Mouse (Mus musculus) megakaryocyte, adult 5-6 weeks (primary cell): ENCODE data around the gene Gipc3. TPM values are rescaled to one million over a fixed set of nuclear protein-coding genes. Genes with fewer than 3 reads are reported as not detected.

Experiments used
- ATAC-seq: 2 replicates; pipeline ENCODE4 v1.8.0; 2016; ENCODE audit warnings: mild to moderate bottlenecking, inconsistent platforms; ENCODE audit not compliant: poor library complexity, severe bottlenecking
- total RNA-seq, 2 experiments: library from RNA; stranded (forward) in 1 of 2; stranded (reverse) in 1 of 2; fragments of 153-499, 151-499 nt in 1 of 2; fragments of 221-1000, 200-1000 nt in 1 of 2; gene quantifications; 2 replicates each; pipeline versions ENCODE4 v1.2.3 to v1.2.4; 2015 to 2017

Gipc3 gene
- total RNA-seq, 2 experiments from 2014 or later = not detected

DNA sequence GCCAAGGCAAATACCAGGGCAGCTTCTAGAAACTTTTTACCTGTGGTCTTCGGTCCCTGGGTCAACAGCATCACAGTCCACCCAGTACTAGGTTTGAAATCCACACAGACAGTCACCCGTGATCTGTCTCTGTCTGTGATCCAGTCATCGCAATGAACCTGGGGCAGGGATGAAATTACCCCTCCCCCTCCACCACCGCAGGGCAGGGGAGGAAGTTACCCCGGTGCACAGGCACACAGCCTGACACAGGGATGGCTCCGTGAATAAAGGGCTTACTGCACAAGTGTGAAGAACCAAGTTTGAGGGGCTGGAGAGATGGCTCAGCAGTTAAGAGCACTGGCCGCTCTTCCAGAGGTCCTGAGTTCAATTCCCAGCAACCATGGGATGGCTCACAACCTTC is 39.3 kb downstream of the Gipc3 start:
- peak; percentile 54 for ATAC-seq

DNA sequence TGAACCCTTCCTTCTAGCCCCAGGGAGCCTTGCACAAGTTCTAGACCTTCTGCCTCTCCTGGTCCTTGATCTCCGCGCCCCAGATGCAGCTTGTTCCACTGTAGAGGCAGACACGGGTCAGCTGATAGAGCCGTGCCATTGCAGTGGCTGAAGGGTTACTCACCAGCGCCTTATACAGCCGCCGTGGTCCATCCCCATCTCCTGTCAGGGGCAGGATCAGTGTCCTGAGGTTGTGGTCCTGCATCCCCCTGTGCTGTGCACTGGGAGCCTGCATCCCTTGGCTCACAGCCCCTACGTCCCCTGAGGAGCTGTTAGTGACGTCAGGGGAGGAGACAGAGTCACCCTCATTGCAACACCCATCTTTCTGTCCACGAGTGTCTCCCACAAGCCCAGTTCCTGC is 39.8 kb downstream of the Gipc3 start:
- ATAC-seq = peak; percentile 50

DNA sequence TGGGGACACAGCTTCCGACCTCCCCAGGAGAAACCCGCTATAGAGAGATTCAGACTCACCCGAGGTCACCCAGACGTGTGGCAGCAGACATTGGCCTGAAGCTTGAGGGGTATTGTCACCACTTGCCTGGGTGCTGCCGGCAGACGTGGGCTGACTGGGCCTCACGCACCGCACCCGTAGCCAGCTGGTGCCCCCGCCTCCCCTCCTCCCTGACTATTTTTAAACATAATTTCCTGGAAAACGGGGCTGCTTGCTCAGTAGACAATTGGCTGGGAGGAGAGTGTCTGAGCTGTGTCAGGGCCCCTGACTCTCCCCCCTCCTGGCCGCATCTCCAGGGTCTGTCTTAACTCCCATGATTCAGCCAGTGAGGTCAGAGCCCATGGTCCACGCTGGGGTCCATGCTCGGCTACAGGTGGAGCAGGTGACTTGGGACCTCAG is 40.3 kb downstream of the Gipc3 start:
- no peak for ATAC-seq

DNA sequence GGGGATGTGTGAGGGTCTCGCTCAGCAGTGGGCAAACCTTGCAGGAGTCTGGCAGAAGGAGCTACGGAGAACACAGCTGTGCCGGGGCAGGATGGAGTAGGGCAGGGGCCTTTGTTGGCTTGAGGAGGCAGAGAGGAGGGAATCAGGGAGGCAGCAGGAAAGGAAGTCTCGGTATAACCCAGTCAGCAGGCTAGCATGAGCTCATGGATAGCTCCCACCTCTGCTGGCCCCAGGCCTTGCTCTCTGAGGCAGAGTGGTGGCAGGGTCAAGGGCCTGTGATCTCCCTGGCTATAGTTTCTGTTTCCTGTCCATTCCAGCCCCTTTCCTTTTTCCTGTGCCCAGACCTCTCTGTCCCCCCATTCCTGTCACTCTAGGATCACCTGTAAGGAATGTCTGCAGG is 40.8 kb downstream of the Gipc3 start:
- ATAC-seq = no peak

DNA sequence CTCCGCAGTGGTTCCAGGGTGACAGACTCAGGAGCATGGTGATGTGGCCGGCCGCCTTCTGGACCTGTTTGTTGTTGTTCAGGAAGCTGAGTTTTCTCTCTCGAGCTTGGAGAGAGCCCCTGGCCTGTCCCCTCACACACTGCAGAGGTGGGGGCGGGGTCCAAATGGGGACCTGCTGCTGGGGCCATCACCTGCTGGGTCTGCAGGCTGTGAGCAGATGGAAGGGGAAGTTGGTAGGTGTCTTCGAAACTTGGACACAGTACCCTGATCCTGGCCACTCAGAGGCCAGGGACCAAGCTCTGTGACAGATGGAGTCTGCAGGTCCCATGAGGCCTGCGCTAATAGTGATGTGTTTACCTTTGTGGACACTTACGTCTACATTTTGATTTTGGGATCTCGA is 41.7 kb downstream of the Gipc3 start:
- no peak for ATAC-seq

DNA sequence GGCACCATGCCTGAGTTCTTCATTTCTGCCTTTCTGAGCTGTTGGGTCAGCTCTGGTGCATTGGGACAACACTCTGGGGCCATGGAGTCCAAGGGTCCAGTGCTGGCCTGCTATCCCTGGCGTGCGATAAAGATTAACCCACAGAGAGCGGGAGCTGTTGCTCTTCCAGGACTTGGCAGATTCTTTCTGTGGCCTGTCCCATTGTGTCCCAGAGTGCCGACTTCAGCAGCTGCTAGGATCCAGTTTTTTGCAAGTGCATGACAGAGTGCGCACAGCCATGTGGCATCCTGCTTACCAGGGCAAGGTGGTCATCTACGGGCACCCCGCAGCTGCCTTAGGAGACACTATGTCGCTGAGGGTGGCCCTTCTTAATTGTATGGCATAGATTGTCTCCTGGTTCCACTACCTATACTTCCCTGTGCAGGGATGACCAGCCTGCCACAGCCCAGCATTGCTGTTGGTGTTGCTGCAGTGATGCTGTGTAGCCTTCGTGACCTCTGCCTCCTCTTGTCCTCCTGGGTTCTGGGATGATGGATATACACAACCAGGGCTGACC is 42.6 kb downstream of the Gipc3 start:
- no peak for ATAC-seq

DNA sequence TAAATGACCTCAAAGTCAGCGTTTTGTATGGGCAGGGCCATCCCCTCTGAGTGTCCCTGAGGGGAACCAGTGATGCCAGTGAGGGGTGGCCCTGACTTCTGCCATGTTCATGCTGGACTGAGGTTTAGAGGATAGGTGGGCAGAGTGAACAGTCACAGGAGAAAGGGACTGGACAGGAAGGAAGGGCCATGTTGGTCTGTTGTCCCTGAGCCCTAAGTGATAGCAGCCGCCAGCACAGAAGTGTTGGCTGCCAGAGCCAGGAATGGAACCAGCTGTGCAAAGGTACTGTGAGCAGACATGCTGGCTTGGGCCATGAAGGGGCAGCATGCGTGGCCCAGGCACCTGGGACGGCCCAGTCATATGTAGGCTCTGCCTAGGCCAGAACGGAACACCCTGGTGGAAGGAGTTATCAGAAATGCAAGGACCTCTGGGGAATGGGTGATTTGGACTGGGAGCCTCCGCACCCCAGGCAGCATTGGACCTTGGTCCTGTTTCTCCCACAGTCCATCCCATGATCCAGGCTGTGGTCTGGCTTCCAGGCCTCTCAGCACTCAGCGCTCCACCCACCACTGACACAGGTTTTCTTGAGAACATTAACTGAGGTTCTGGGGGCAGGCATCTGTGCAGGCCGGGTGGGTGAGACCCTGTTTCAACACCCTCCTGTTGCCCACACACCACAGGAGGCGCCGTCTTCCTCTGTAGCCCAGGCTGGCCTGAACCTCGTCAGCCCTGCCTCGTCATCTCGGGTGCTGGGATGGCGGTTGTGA is 43.3 kb downstream of the Gipc3 start:
- no peak for ATAC-seq

DNA sequence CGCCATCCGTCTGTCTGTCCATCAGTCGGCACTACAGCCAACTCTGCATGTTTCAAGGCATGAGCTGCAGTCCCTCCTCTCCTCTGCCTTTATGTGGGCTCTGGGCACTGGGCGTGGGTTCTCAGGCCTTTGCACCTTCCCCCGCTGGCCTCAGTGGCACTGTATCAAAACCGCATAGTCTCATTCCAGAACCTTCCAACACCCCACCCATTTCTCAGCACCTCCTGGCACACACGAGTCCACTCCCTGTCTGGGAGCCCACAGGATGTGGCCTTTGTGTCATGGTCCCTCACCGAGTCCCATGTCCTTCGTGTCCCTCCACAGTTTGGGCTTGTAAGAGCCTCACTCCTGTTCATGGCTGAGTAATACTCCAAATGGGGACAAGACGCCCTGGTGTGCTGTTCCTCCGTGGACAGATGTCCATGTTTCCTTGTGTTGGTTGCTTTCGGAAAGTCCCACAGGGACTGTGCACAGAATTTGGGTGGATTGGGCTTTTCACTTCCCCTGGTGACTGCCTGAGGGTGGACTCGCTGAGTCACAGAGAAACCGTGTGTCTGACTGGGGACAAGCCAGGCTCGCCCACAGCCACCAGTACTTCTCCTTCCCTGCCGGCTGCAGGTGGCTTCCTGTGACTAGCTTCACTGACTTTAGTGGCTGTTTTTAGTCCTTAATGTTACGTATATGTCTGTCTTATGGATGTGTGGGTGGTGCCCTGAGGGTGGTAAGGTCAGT is 44.5 kb downstream of the Gipc3 start:
- ATAC-seq = peak; percentile 70

DNA sequence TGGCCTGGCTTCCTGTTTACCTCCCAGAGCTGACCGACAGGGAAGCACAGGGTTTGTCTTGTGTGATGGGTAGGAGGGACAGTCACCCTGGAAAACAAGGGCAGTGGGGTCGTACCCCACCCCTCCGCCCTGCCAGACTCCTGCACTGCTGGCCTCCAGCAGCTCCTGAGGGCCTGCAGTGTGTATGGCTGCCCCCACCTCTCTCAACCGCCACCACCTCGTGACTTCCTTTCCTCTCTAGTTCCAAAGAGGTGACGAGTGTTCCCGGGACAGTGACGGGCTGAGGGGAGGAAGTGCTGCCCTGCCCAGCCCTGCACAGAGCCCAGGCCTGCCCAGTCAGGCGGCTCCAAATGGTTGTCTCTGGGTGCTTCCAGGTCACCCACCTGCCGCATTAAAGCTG is 45.2 kb downstream of the Gipc3 start:
- peak; percentile 63 for ATAC-seq

DNA sequence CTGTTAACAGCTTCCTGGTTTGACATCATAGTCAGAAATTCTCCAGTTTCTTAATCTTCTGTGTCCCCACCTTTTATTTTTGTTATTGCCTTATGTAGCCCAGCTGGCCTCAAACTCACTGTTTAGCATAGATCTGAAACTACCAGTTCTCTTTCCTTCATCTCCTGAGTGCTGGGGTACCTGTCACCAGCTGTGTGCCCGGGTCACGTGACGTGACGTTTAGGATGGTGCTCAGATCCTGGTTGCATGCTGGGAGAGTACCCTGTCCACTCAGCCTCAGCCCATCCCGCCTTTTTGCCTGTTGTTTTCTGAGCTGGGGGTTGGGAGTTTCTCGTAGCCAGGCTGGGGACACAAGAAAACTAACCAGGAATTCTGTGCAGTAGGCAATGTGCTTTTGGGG is 45.8 kb downstream of the Gipc3 start:
- no peak for ATAC-seq

DNA sequence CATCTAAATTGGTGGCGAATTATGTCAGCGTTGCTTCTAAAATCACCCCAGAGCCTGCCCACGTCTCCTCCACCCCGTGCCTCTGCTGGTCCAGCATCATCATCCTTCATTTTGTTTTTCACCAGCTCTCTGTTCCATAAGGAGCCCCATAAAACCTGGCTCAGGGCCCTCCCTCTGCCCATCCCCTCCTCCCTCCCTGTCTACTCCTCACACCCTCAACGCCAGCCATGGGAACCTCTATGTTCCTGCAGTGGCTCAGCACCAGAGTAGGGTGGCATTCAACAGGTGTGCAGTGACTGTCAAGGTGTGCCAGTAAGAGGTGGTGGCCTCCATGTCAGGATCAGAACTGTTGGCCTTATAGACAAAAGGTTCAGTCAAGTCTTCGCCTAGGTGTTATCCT is 47.9 kb downstream of the Gipc3 start:
- ATAC-seq = no peak

DNA sequence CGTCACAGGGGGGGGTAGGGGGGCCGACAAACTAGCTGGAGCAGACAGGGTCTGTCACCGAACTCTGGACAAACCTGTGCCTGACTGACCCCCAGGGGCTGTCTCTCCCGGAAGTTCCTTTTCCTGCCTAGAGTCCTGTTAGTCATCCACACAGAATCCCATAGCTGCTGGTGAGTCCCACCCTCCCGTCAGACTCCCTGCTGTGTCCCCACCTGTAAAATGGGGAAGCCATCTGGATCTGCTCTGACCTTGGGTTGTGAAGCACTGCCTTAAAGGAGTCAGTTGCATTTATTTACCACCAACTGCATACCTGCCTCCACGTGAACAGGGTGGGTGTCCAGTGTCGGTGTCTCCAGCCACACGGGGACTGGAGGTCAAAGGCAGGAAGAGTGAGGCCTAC is 48.6 kb downstream of the Gipc3 start:
- ATAC-seq = no peak

DNA sequence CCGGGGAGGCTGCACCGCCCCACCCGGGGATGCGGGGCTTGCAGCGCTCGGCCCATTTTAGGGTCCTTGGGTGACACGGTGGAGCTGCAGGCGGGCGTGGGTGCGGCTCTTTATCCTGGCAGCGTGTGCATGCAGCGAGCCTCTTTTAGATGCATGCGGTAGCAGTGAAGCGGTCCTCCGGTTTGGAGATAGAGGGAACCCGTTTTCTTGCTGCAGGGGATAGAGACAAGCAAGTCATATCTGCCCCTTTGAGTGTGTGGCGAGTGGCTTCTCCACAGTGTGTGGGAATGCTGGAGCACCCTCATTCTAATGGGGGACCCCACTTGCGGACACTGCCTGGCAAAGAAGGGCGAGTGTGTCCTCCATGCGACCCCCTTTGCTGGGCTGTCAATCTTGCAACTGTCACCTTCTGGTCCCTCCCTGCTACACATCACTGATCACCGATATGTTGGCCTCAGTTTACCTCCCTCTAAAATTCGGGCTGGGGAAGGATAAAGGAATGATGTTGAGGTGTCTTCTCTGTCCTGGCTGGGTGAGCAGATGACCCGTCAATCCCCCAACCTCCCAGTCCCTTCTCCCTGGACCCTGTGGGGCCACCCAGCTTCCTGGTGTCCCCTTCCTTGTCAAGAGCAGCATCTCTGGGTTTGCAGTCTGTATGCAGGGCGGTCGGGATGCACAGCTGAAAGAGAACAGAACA is 49.6 kb downstream of the Gipc3 start:
- ATAC-seq = no peak

DNA sequence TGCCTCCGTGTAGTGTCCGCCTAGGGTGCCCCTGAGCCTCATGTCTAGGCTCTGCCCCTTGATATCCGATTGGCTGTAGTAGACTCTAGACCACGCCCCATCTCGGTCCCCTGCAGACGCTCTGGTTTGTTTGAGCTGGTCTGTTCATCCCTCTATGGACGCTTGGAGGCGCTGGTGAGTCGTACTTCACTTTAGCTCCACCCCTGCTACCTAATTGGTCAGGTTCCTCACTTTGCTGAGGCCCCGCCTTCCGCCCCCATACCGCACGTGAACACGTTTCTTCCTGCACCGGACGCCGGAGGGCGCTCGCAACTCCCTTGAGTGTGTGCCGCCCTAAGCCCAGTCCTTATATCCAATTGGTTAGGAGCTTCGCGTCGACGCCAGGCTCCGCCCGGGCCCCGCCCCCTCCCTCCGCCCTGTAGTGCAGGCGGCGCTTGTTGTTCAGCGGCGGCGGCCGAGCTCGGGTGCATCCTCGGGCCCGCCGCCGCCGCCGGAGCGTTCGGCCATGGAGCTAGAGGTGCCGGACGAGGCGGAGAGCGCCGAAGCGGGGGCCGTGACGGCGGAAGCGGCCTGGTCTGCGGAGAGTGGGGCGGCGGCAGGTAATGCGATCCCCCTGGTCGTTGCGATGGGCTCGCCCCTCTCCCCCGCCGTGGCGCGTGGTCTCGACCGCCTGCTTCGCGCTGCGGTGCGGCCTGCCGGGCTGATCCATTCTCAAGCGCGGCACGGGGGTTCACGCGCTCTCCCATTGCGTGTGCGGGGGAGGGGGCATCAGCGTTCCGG is 50.3 kb downstream of the Gipc3 start, which contains the start of gene Pip5k1c:
TSS of gene Pip5k1c (plus strand) at position 410 of the 780 bp plus-strand sequence.
- peak; percentile 78 for ATAC-seq

DNA sequence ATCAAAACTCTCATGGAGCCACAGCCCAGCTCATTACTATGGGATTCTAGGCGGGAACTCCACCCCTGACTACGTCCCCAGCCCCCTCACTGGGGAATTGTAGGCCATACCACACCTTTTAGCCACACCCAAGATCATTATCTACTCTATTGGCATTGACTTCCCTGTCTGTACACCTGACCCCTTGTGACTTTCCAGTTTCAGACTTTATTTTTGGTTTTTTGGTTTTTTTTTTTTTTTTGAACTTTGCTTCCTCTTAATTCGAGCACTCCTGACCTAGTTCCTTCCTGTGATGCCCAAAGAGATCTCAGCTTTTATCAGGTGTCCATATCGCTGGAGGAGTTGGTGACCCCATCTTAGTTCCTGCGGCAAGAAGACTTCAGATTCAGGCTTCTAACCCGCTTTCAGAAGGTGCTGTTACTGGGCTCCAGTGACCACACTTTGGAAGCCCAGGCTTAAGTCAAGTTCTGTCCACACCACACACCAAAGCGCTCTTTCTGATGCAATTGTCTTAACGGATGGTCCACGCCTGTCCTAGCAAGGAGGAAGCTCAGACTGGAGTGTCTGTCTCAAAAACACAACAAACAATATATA is 51.5 kb downstream of the Gipc3 start, which contains the start of gene Tjp3:
TSS of gene Tjp3 (minus strand) at position 71 of the 594 bp plus-strand sequence.
- ATAC-seq = peak; percentile 26

DNA sequence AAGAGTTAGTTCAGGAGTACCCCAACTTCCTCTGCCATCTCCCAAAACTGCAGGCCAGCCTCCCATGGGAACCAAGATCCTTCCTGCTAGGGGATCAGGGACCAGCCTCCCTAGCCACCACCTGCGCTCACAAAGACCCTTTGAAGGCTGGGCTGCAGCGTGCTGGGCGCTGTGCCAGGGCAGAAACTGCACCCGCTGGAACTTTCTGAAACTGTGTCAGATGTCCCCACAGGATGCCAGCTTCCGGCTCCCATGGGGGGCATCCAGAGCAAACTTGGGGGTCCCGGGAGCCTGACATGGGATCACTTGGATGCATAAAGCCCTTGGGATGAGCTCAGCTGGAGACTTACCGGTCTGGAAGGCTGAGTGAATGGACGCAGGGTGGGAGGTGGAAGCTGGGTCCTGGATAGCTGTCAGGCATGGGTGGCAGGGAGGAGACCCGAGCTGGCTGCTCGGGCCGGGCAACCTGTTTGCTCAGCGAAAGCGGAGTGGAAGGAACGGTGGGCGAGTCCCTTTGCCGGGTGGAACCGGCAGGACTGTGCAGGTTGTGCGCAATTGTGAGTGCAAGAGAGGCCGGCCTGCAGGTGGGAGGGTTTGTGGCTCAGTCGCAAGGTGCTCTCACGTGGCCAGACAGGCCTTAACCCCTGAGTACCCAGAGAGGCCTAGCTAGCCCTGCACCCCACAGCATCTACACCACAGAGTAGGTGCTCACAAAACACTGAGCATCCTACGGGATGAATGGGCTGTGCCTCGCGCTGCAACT is 52.2 kb downstream of the Gipc3 start:
- no peak for ATAC-seq

DNA sequence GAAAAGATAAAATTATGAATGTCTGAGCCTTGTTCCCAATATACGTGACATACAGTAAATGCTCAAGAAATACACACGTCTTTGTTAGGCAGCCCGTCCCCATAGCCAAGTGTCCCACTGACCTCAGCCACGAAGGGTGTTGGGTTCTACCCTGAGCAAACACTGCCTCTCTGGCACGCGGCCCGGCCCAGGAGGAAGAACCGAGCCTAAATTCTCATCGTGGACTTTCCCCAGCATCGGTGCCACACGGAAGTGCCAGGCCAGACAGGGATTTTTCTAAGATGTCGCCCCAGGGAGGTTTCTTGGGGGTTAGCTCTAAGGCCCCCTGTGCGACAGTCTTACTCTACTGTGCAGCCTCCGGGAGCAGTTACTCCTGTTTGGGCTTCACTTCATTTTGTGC is 53.3 kb downstream of the Gipc3 start:
- no peak for ATAC-seq

DNA sequence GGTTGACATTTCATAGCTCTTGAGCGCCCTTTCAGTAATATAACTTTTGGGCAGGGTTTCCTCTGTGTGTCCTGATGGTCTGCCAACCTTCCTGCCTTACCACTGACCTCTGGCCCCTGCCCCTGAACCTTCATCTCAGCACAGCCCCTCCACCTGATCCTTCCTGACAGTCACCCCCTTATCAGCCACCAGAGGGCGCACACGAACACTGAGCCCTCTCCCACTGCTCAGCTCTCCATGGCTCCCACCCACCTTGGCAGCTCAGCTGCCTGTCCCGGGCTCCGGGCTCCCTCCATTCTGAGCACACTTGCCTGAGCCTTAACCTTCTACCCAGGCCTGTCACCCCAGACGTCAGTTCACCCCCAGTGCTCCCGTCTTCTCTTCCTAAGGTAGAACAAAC is 53.8 kb downstream of the Gipc3 start:
- 0 out of 2 replicates have a peak, but pooled peaks have one; percentile 13 for ATAC-seq

DNA sequence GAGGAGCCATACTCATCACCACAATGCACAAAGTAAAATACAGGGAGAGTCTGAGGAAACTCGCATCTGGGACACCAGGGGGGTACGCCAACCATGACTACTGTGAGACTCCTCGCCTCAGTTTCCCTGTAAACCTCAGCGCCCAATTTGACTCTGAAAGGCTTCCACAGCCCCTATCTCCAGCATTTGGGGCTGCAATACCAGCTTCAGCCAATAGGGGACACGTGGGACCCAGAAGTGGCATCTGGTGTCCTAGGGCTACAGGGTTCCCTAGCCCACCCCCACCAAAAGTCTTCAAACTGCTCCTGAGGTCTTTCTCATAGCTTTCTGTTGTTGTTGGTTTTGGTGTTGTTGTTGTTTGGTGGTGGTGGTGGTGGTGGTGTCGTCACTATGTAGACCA is 54.5 kb downstream of the Gipc3 start:
- no peak for ATAC-seq
